Mouse (Mus musculus): ENCODE measurements around the gene Rnf149. TPM values are rescaled to one million over a fixed set of nuclear protein-coding genes. Genes with fewer than 3 reads are reported as not detected.

The Rnf149 gene
- polyA plus RNA-seq, 1 experiment = not detected

GRCm38 (mm10) chr1:39563161-39563560, 14.0 kb downstream of the Rnf149 start:
- TF ChIP-seq POLR2A (IDR thresholded peaks at IDR 0.05; ENCODE audit: insufficient read depth, low read depth, low read length) (no peak), CTCF (IDR thresholded peaks at IDR 0.05; ENCODE audit: insufficient read depth, low read depth, low read length) (no peak)
- H3K4me1 ChIP-seq (ENCODE audit: control insufficient read depth, insufficient read depth, low read length) = no peaks in the 10 kb centered on the region
- no peak overlapping the region for H3K4me3 ChIP-seq (ENCODE audit: insufficient read depth, low read depth, low read length)
- 77% methylated on average over 7 of the region's 7 CpGs for WGBS
- no peak overlapping the region for H3K27ac ChIP-seq (ENCODE audit: insufficient read depth, low read depth, low read length)

DNA sequence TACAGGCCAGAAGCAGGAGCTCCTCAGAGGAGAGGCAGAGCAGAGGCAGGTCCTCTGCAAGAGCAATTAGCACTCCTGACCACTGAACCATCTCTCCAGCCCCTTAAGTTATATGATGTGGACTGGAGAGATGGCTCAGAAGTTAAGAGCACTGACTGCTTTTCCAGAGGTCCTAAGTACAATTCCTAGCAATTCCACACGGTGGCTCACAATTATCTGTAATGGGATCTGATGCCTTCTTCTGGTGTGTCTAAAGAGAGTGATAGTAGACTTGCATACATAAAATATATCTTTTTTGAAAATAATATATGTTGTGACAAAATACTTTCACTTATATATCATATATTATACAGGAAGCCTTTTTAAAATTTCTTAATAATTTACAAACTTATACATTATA, 15.3 kb downstream of the Rnf149 start:
- Histone ChIP-seq H3K4me1 (ENCODE audit: control insufficient read depth, insufficient read depth, low read length) (peaks cover 2% of the 10 kb centered on the region; the same call in 1 of the 2 replicates), H3K27ac (ENCODE audit: insufficient read depth, low read depth, low read length) (no peak overlapping the region), H3K4me3 (ENCODE audit: insufficient read depth, low read depth, low read length) (no peak overlapping the region)
- 20% methylated on average over 1 of the region's 1 CpGs for WGBS
- TF ChIP-seq CTCF (IDR thresholded peaks at IDR 0.05; ENCODE audit: insufficient read depth, low read depth, low read length) = no peak
- no peak for TF ChIP-seq POLR2A (IDR thresholded peaks at IDR 0.05; ENCODE audit: insufficient read depth, low read depth, low read length)

- Histone ChIP-seq H3K27ac (ENCODE audit: insufficient read depth, low read depth, low read length) (no peak overlapping the region), H3K4me1 (ENCODE audit: control insufficient read depth, insufficient read depth, low read length) (peaks cover 12% of the 10 kb centered on the region), H3K4me3 (ENCODE audit: insufficient read depth, low read depth, low read length) (no peak overlapping the region)
- WGBS = 95% methylated on average over 2 of the region's 2 CpGs
- TF ChIP-seq POLR2A (IDR thresholded peaks at IDR 0.05; ENCODE audit: insufficient read depth, low read depth, low read length) (no peak), CTCF (IDR thresholded peaks at IDR 0.05; ENCODE audit: insufficient read depth, low read depth, low read length) (no peak)
These were observed 18.2 kb downstream of the Rnf149 start for GRCm38 (mm10) chr1:39559009-39559408.

DNA sequence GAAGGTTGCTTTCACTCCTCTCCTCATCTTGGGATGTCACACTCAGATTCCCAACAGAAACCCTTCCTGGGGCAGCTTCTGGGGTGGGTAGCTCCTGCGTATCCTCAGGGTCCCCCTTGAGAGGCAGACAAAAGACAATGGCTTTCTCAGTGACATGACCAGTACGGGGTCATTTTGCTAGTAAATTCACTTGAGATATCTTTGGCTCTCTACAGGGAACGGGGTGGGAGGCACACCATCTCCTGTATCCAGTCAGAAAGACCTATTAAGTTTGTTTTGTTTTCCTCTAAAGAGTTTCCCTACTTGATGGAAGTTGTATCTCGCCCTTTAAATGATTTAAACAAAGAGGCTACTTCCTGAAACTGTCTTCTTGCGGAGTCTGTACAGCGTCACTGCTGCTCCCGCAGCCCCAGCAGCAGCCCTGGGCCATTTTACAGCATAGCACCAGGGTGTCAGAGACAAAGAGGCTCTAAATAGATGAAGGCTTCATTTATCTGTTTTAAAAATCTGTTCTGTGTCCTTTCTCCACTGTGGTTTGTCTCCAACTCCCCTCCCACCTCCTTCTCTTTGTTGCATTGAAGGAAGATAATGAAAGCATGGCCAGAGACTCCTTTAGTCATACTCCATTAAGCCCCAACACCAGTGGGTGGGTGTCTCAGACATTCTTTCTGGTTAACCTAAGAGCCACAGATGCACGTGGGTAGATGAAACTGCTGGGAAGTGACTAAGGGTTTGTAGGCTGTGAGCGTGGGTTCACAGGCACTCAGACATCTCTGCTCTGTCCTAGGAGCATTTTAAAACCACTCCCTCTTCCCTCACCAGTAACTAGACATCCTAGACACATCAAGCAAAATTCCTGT, 21.4 kb downstream of the Rnf149 start:
- WGBS = 32% methylated on average over 9 of the region's 9 CpGs
- H3K27ac ChIP-seq (ENCODE audit: insufficient read depth, low read depth, low read length) = peak overlapping the region; percentile 85
- H3K4me1 ChIP-seq (ENCODE audit: control insufficient read depth, insufficient read depth, low read length) = peaks cover 16% of the 10 kb centered on the region
- H3K4me3 ChIP-seq (ENCODE audit: insufficient read depth, low read depth, low read length) = no peak overlapping the region
- TF ChIP-seq POLR2A (IDR thresholded peaks at IDR 0.05; ENCODE audit: insufficient read depth, low read depth, low read length) (no peak), CTCF (IDR thresholded peaks at IDR 0.05; ENCODE audit: insufficient read depth, low read depth, low read length) (no peak)

GRCm38 (mm10) chr1:39549831-39550230, 27.4 kb downstream of the Rnf149 start:
- 71% methylated on average over 2 of the region's 2 CpGs for WGBS
- no peak overlapping the region for H3K4me3 ChIP-seq (ENCODE audit: insufficient read depth, low read depth, low read length)
- no peak overlapping the region for H3K27ac ChIP-seq (ENCODE audit: insufficient read depth, low read depth, low read length)
- TF ChIP-seq CTCF (IDR thresholded peaks at IDR 0.05; ENCODE audit: insufficient read depth, low read depth, low read length) (no peak), POLR2A (IDR thresholded peaks at IDR 0.05; ENCODE audit: insufficient read depth, low read depth, low read length) (no peak)
- H3K4me1 ChIP-seq (ENCODE audit: control insufficient read depth, insufficient read depth, low read length) = peaks cover 6% of the 10 kb centered on the region

DNA sequence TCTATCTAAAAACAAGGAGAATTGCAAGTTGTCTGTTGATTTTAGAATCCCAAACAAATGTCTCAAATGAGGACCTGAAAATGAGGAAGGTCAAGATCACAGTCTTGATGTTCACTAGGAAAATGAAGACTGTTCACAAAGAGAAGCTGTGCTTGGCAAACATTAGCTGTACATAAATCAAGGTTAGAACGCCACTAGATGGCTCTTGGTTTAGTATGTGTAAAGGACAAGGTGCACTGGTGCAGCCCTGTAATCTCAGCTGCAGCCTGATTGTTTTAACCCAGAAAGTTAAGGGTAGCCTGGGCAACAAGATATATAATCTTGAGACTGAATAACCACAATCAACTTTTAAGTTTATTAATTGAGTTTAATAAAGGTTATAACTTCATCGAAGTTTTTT, 30.0 kb downstream of the Rnf149 start:
- 55% methylated on average over 2 of the region's 2 CpGs for WGBS
- TF ChIP-seq CTCF (IDR thresholded peaks at IDR 0.05; ENCODE audit: insufficient read depth, low read depth, low read length) (no peak), POLR2A (IDR thresholded peaks at IDR 0.05; ENCODE audit: insufficient read depth, low read depth, low read length) (no peak)

DNA sequence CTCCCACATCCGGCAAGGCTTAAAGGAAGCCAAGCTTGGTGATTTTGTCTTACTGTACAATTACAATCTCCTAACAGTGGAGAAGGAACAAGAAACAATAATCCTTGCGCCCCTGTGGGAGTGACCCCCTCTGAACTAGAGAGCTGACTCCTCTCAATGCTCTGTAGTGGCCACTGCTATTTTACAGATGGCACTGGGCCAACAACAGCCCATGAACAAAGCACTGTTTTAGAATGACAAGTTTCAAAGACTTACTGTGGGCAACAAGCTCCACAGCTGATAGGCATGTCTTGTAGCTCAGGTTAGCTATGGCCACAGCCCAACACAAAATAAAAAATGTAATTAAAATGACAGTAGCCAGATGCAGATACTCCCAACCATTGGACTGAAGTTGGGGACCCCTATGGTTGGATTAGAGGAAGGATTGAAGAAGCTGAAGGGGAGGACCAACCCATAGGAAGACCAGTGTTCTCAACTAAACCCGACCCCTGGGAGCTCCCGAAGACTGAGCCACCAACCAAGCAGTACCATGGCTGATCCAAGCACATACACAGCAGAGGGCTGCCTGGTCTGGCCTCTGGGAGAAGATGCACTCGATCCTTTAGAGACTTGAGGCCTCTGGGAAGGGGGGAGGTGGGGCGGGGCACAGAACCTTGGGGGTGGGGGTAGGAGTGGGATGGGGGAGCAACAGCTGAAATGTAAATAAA, 30.9 kb downstream of the Rnf149 start:
- no peak for TF ChIP-seq POLR2A (IDR thresholded peaks at IDR 0.05; ENCODE audit: insufficient read depth, low read depth, low read length)
- no peak for TF ChIP-seq CTCF (IDR thresholded peaks at IDR 0.05; ENCODE audit: insufficient read depth, low read depth, low read length)
- no peak overlapping the region for H3K4me3 ChIP-seq (ENCODE audit: insufficient read depth, low read depth, low read length)
- WGBS = 84% methylated on average over 6 of the region's 6 CpGs
- H3K4me1 ChIP-seq (ENCODE audit: control insufficient read depth, insufficient read depth, low read length) = no peaks in the 10 kb centered on the region
- H3K27ac ChIP-seq (ENCODE audit: insufficient read depth, low read depth, low read length) = no peak overlapping the region

More for the DNA sequence above, 30.0 kb downstream of the Rnf149 start:
- no peak overlapping the region for H3K27ac ChIP-seq (ENCODE audit: insufficient read depth, low read depth, low read length)
- no peak overlapping the region for H3K4me3 ChIP-seq (ENCODE audit: insufficient read depth, low read depth, low read length)
- H3K4me1 ChIP-seq (ENCODE audit: control insufficient read depth, insufficient read depth, low read length) = peaks cover 3% of the 10 kb centered on the region

- H3K27ac ChIP-seq (ENCODE audit: insufficient read depth, low read depth, low read length) = no peak overlapping the region
- 69% methylated on average over 7 of the region's 7 CpGs for WGBS
- no peaks in the 10 kb centered on the region for H3K4me1 ChIP-seq (ENCODE audit: control insufficient read depth, insufficient read depth, low read length)
- TF ChIP-seq CTCF (IDR thresholded peaks at IDR 0.05; ENCODE audit: insufficient read depth, low read depth, low read length) = no peak
- no peak for TF ChIP-seq POLR2A (IDR thresholded peaks at IDR 0.05; ENCODE audit: insufficient read depth, low read depth, low read length)
- no peak overlapping the region for H3K4me3 ChIP-seq (ENCODE audit: insufficient read depth, low read depth, low read length)
These were observed 31.6 kb downstream of the Rnf149 start for GRCm38 (mm10) chr1:39545589-39545988.

DNA sequence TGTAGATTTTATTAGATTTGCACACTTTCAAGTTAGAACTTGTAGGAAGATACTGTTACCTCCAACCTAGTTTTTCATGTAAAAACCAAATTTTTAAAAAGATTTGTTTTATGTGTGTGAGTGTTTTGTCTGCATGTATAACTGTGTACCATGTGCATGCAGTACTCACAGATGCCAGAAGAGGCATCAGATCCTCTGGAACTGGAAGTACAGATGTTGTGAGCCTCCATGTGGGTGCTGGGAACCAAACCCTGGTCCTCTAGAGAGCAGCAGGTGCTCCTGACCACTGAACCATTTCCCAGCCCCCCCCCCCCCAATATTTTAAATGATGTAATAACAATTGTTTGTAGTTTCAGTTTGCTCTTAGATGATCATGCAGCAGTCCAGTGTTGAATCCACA, 36.6 kb downstream of the Rnf149 start:
- no peak overlapping the region for H3K4me3 ChIP-seq (ENCODE audit: insufficient read depth, low read depth, low read length)
- no peak for TF ChIP-seq CTCF (IDR thresholded peaks at IDR 0.05; ENCODE audit: insufficient read depth, low read depth, low read length)
- TF ChIP-seq POLR2A (IDR thresholded peaks at IDR 0.05; ENCODE audit: insufficient read depth, low read depth, low read length) = no peak
- peaks cover 10% of the 10 kb centered on the region for H3K4me1 ChIP-seq (ENCODE audit: control insufficient read depth, insufficient read depth, low read length)
- H3K27ac ChIP-seq (ENCODE audit: insufficient read depth, low read depth, low read length) = no peak overlapping the region
